Mouse (Mus musculus) CH12.LX (cell line): ENCODE data around the gene 4930474N05Rik. TPM values are rescaled to one million over a fixed set of nuclear protein-coding genes. Genes with fewer than 3 reads are reported as not detected.

Source experiments
- DNase-seq: peaks from one replicate; pipeline ENCODE4 v3.0.0-alpha.2; 2013; ENCODE audit errors: extremely low read depth
- H3K27ac ChIP-seq: 2 replicates; pipeline ENCODE4 v1.5.1; 2012; ENCODE audit warnings: low read depth, mild to moderate bottlenecking, control low read depth, moderate library complexity; ENCODE audit not compliant: insufficient read depth
- H3K27me3 ChIP-seq: replicated peaks from 2 replicates; pipeline ENCODE3; 2012; ENCODE audit warnings: inconsistent platforms
- H3K36me3 ChIP-seq, 2 experiments: replicated peaks in 1 of 2; 2 replicates each; pipeline versions ENCODE3 to v1.6.1; 2012; ENCODE audit warnings: inconsistent platforms in 1 of 2, low read length in 1 of 2, mild to moderate bottlenecking in 1 of 2, mixed read lengths in 1 of 2, moderate library complexity in 1 of 2; ENCODE audit not compliant: control insufficient read depth in 1 of 2, insufficient read depth in 1 of 2
- H3K4me1 ChIP-seq, 2 experiments: 2 replicates each; pipeline ENCODE4 v1.6.1; 2012; ENCODE audit warnings: inconsistent platforms in 1 of 2, moderate library complexity in 1 of 2; ENCODE audit not compliant: insufficient read depth in 2 of 2, control insufficient read depth in 1 of 2
- H3K4me2 ChIP-seq: 2 replicates; pipeline ENCODE4 v1.6.1; 2012; ENCODE audit warnings: low read depth, mild to moderate bottlenecking, control low read depth; ENCODE audit not compliant: poor library complexity, insufficient read depth, severe bottlenecking
- H3K4me3 ChIP-seq, 3 experiments: fragments of 150-350 bp in 1 of 3; sonication (generic) in 1 of 3; replicated peaks in 1 of 3; 2 replicates each; pipeline versions ENCODE3 to v1.5.1; 2011 to 2012; ENCODE audit warnings: low read depth in 2 of 3, low read length in 2 of 3, mild to moderate bottlenecking in 2 of 3, moderate library complexity in 2 of 3, control low read depth in 1 of 3, improper control_type of control experiment in 1 of 3, inconsistent platforms in 1 of 3, mixed read lengths in 1 of 3; ENCODE audit not compliant: poor library complexity in 1 of 3
- H3K79me2 ChIP-seq: replicated peaks from 2 replicates; pipeline ENCODE4 v1.6.1; 2012; ENCODE audit warnings: mild to moderate bottlenecking, moderate library complexity; ENCODE audit not compliant: control insufficient read depth, poor library complexity, insufficient read depth, severe bottlenecking; ENCODE audit errors: extremely low read depth
- H3K9ac ChIP-seq: 2 replicates; pipeline ENCODE4 v1.6.1; 2012; ENCODE audit warnings: low read depth, mild to moderate bottlenecking, control low read depth, moderate library complexity; ENCODE audit not compliant: insufficient read depth
- H3K9me3 ChIP-seq: replicated peaks from 2 replicates; pipeline ENCODE3; 2012; ENCODE audit warnings: low read length, inconsistent platforms, mixed read lengths
- BHLHE40 ChIP-seq: IDR thresholded peaks from 2 replicates; pipeline ENCODE4 v1.6.1; 2011; ENCODE audit warnings: mild to moderate bottlenecking, low read depth, low read length, improper control_type of control experiment
- E2F4 ChIP-seq: IDR thresholded peaks from 2 replicates; pipeline ENCODE4 v1.6.1; 2011; ENCODE audit warnings: low read depth, low read length, improper control_type of control experiment; ENCODE audit not compliant: insufficient replicate concordance
- ELF1 ChIP-seq: IDR thresholded peaks from 2 replicates; pipeline ENCODE4 v1.6.1; 2014; ENCODE audit warnings: low read depth, mild to moderate bottlenecking, inconsistent platforms, low read length, improper control_type of control experiment
- ETS1 ChIP-seq: conservative IDR thresholded peaks from 2 replicates; pipeline ENCODE4 v1.6.1; 2012; ENCODE audit warnings: low read depth, mild to moderate bottlenecking, inconsistent platforms, low read length, improper control_type of control experiment, moderate library complexity
- HCFC1 ChIP-seq: IDR thresholded peaks from 2 replicates; pipeline ENCODE4 v1.6.1; 2012; ENCODE audit warnings: low read depth, mild to moderate bottlenecking, inconsistent platforms, low read length, improper control_type of control experiment
- JUN ChIP-seq: IDR thresholded peaks from 2 replicates; pipeline ENCODE4 v1.6.1; 2011; ENCODE audit warnings: low read depth, mild to moderate bottlenecking, low read length, improper control_type of control experiment, moderate library complexity; ENCODE audit not compliant: insufficient read depth
- JUND ChIP-seq: conservative IDR thresholded peaks from 2 replicates; pipeline ENCODE4 v1.6.1; 2011; ENCODE audit warnings: low read depth, low read length, improper control_type of control experiment
- KAT2A ChIP-seq: IDR thresholded peaks from 2 replicates; pipeline ENCODE4 v1.6.1; 2012; ENCODE audit warnings: low read length, improper control_type of control experiment, inconsistent platforms; ENCODE audit not compliant: insufficient replicate concordance
- MAFK ChIP-seq: IDR thresholded peaks from 2 replicates; pipeline ENCODE4 v1.6.1; 2011; ENCODE audit warnings: low read length, improper control_type of control experiment; ENCODE audit not compliant: insufficient replicate concordance
- MEF2A ChIP-seq: IDR thresholded peaks from 2 replicates; pipeline ENCODE4 v1.6.1; 2014; ENCODE audit warnings: low read depth, mild to moderate bottlenecking, inconsistent platforms, low read length, improper control_type of control experiment, borderline replicate concordance
- NELFE ChIP-seq: IDR thresholded peaks from 2 replicates; pipeline ENCODE4 v1.6.1; 2011; ENCODE audit warnings: low read depth, low read length, improper control_type of control experiment
- POLR2A ChIP-seq: IDR thresholded peaks from 2 replicates; pipeline ENCODE4 v1.6.1; 2011; ENCODE audit warnings: low read depth, mild to moderate bottlenecking, improper control_type of control experiment, low read length
- SIN3A ChIP-seq: IDR thresholded peaks from 2 replicates; pipeline ENCODE4 v1.6.1; 2012; ENCODE audit warnings: low read length, improper control_type of control experiment, inconsistent platforms
- TBP ChIP-seq: conservative IDR thresholded peaks from 2 replicates; pipeline ENCODE4 v1.6.1; 2011; ENCODE audit warnings: low read depth, low read length, improper control_type of control experiment
- USF1 ChIP-seq: IDR thresholded peaks from 2 replicates; pipeline ENCODE4 v1.6.1; 2014; ENCODE audit warnings: low read depth, mild to moderate bottlenecking, inconsistent platforms, low read length, improper control_type of control experiment
- ZC3H11A ChIP-seq: IDR thresholded peaks from 2 replicates; pipeline ENCODE4 v1.6.1; 2012; ENCODE audit warnings: low read depth, mild to moderate bottlenecking, inconsistent platforms, low read length, improper control_type of control experiment
- ZMIZ1 ChIP-seq: IDR thresholded peaks from 2 replicates; pipeline ENCODE4 v1.6.1; 2012; ENCODE audit warnings: low read depth, mild to moderate bottlenecking, inconsistent platforms, low read length, improper control_type of control experiment
- ZNF384 ChIP-seq: IDR thresholded peaks from 2 replicates; pipeline ENCODE4 v1.6.1; 2012; ENCODE audit warnings: low read depth, low read length, improper control_type of control experiment, inconsistent platforms
- dilution Hi-C: fragments of 300-500 bp; cut with MboI; formaldehyde crosslinking; loops from 2 replicates; pipeline ENCODE4 v1.14.3; 2020; ENCODE audit warnings: low sequenced_read_pairs; ENCODE audit not compliant: extremely low pct_unique_long_range_greater_than_20kb, extremely low pct_ligation_motif_present
- in situ Hi-C: fragments of 300-500 bp; cut with MboI; formaldehyde crosslinking; loops from 3 replicates; pipeline ENCODE4 v1.14.3; 2019; ENCODE audit warnings: low sequenced_read_pairs, low pct_ligation_motif_present, low pct_unique_long_range_greater_than_20kb, mixed read lengths
- polyA plus RNA-seq: library from polyadenylated mRNA; unstranded; fragments of >175 nt; gene quantifications from 2 replicates; pipeline ENCODE4 v1.2.1, GENCODE M21; 2012; ENCODE audit warnings: low read depth; ENCODE audit not compliant: insufficient read length
- total RNA-seq, 2 experiments: library from RNA; depleted of rRNA; stranded (reverse); fragments of 300-350 nt in 1 of 2; fragments of >200 nt in 1 of 2; gene quantifications; 2 replicates each; pipeline ENCODE4 v1.2.3; 2012 to 2014

The 4930474N05Rik gene
- total and polyA plus RNA-seq, 3 experiments = not detected

DNA sequence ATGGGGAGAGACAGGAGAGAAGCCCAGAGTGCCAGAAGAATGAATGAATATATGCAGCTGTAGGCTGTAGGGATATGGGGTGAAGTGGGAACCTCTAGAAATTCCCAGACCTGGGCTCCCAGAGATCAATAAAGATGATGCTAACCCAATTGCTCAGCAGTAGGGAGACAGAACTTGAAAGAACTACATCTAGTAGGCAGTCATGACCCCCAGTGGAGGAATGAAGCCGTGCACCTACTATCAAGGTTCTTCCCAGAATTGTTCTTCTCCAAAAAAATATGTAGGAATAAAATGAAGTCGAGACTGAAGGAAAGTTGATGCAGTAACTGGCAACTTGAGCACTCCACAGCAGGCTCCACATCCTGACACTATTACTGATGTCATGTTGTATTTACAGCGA is 3.8 kb downstream of the 4930474N05Rik start:
- no peak overlapping the region for H3K27ac ChIP-seq
- TF ChIP-seq NELFE = no peak
- TF ChIP-seq SIN3A = no peak
- no peak for TF ChIP-seq E2F4
- TF ChIP-seq TBP = no peak
- TF ChIP-seq MEF2A = no peak
- TF ChIP-seq POLR2A = no peak
- no peaks in the 10 kb centered on the region for H3K36me3 ChIP-seq
- peaks cover 20% of the 10 kb centered on the region for H3K9me3 ChIP-seq
- H3K9ac ChIP-seq = no peak overlapping the region
- H3K4me1 ChIP-seq = no peaks in the 10 kb centered on the region
- H3K4me3 ChIP-seq = no peak overlapping the region
- DNase-seq = no peak
- no peaks in the 10 kb centered on the region for H3K27me3 ChIP-seq
- H3K79me2 ChIP-seq = no peaks in the 10 kb centered on the region
- dilution Hi-C loops = no loop called here
- H3K4me2 ChIP-seq = no peak overlapping the region
- in situ Hi-C loops = no loop called here

DNA sequence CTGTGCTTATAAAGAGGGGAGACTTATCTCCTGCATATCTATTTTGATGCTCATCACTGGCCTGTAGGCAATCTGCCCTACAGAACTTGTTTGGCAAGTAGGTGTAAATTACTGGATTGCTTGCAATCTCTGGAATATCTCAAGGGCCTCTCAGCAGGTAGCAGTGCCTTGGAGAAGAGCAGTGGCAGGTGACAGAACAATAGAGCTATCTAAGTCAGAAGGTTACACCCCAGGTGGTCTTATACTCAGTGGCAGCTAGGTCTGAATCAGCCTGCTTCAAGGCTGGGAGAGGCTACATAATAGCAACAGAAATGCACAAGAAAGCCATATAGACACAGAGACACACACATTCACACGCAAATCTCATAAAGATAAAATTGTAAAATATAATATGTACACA is 4.9 kb downstream of the 4930474N05Rik start:
- H3K4me1 ChIP-seq = no peaks in the 10 kb centered on the region
- dilution Hi-C loops = no loop called here
- H3K27ac ChIP-seq = no peak overlapping the region
- in situ Hi-C loops = no loop called here
- H3K4me2 ChIP-seq = no peak overlapping the region
- H3K9me3 ChIP-seq = peaks cover 21% of the 10 kb centered on the region
- H3K27me3 ChIP-seq = no peaks in the 10 kb centered on the region
- H3K36me3 ChIP-seq = no peaks in the 10 kb centered on the region
- no peak for DNase-seq
- H3K9ac ChIP-seq = no peak overlapping the region
- H3K79me2 ChIP-seq = no peaks in the 10 kb centered on the region
- no peak for TF ChIP-seq ZNF384
- no peak for TF ChIP-seq ETS1
- TF ChIP-seq ZC3H11A = no peak
- no peak for TF ChIP-seq ZMIZ1
- TF ChIP-seq TBP = no peak
- TF ChIP-seq JUN = no peak
- no peak for TF ChIP-seq ELF1
- TF ChIP-seq JUND = no peak
- no peak for TF ChIP-seq NELFE
- TF ChIP-seq USF1 = no peak
- no peak for TF ChIP-seq MAFK
- no peak for TF ChIP-seq KAT2A
- TF ChIP-seq BHLHE40 = no peak
- no peak for TF ChIP-seq HCFC1
- TF ChIP-seq, all 38 proteins: peak for 0
- H3K4me3 ChIP-seq = no peak overlapping the region
